Mouse (Mus musculus): Measurements from ENCODE around the gene Brd1. TPM values are rescaled to one million over a fixed set of nuclear protein-coding genes. Genes with fewer than 3 reads are reported as not detected.
"Not testable (repeated sequence)": the region's sequence is repeated elsewhere in the genome, so short reads cannot be mapped to it uniquely, and the experiment has no call there.

Brd1 gene
- polyA plus RNA-seq, 1 experiment from 2014 or later: 16.9 TPM

DNA sequence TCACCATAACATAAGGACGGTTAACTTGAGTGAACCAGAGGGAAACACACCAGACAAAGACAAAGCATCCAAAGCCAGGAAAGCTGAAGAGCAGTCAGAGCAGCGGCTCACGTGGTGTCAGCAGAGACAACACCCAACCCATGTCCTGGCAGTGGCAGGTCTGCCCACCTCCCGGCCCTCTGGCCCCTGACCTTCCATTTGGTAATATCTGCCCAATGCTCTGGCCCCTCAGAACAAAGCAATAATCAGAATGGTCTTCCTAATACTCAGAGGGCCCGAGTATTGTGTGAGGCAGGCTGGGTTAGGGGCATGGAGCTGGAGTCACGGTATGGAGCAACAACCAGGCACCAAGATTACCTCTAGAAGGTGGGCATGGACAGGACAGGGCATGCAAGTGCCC lies 10.8 kb downstream of the Brd1 start:
- Histone ChIP-seq H3K9me3 (no peaks in the 10 kb centered on the region), H3K4me1 (replicated peaks) (no peaks in the 10 kb centered on the region), H3K4me3 (no peak overlapping the region), H3K27ac (no peak overlapping the region), H3K36me3 (peaks cover 93% of the 10 kb centered on the region), H3K27me3 (ENCODE audit: insufficient read depth, poor library complexity, severe bottlenecking) (no peaks in the 10 kb centered on the region)
- no peak for DNase-seq (ENCODE audit: low spot score)
- 92% methylated on average over 6 of the region's 6 CpGs for WGBS

GRCm38 (mm10) chr15:88717239-88717638 lies 16.8 kb downstream of the Brd1 start:
- H3K36me3 ChIP-seq: peaks cover 98% of the 10 kb centered on the region
- H3K4me1 ChIP-seq (replicated peaks): no peaks in the 10 kb centered on the region
- H3K4me3 ChIP-seq: no peak overlapping the region
- H3K27me3 ChIP-seq (ENCODE audit: insufficient read depth, poor library complexity, severe bottlenecking): no peaks in the 10 kb centered on the region
- H3K9me3 ChIP-seq: no peaks in the 10 kb centered on the region
- no peak for DNase-seq (ENCODE audit: low spot score)
- WGBS: 71% methylated on average over 9 of the region's 9 CpGs
- H3K27ac ChIP-seq: no peak overlapping the region

DNA sequence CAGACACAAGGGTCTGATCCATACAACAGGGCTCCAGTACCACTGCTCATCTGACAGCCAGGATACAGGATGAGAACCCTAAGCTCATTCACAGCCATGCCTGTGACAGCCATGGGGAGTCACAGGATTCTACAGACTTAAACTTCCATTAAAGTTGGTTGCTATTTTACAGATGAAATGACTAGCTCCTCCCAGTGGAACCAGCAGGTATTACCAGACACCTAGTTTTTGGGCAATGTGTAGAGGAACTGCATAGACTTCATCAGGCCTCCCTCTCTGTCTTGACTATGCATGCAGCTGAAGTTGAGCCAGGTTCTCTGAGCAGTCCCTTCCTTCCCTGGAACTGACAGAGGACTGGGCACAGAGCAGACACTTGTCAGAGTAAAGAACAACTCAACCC lies 17.7 kb downstream of the Brd1 start:
- Histone ChIP-seq H3K36me3 (peaks cover 98% of the 10 kb centered on the region), H3K4me3 (no peak overlapping the region), H3K27me3 (ENCODE audit: insufficient read depth, poor library complexity, severe bottlenecking) (no peaks in the 10 kb centered on the region), H3K4me1 (replicated peaks) (no peaks in the 10 kb centered on the region), H3K9me3 (no peaks in the 10 kb centered on the region), H3K27ac (no peak overlapping the region)
- no peak for DNase-seq (ENCODE audit: low spot score)

- 94% methylated on average over 6 of the region's 6 CpGs for WGBS
- no peak overlapping the region for H3K4me3 ChIP-seq
- H3K36me3 ChIP-seq: peaks cover 100% of the 10 kb centered on the region
- H3K4me1 ChIP-seq (replicated peaks): peaks cover 6% of the 10 kb centered on the region; the same call in 1 of the 2 replicates
- H3K9me3 ChIP-seq: no peaks in the 10 kb centered on the region
- H3K27ac ChIP-seq: no peak overlapping the region
- no peaks in the 10 kb centered on the region for H3K27me3 ChIP-seq (ENCODE audit: insufficient read depth, poor library complexity, severe bottlenecking)
- no peak for DNase-seq (ENCODE audit: low spot score)
These were observed 19.9 kb downstream of the Brd1 start for GRCm38 (mm10) chr15:88714021-88714589.

- Histone ChIP-seq H3K9me3 (no peaks in the 10 kb centered on the region), H3K36me3 (peaks cover 100% of the 10 kb centered on the region), H3K27ac (no peak overlapping the region), H3K4me1 (replicated peaks) (peaks cover 6% of the 10 kb centered on the region; the same call in 1 of the 2 replicates), H3K4me3 (no peak overlapping the region), H3K27me3 (ENCODE audit: insufficient read depth, poor library complexity, severe bottlenecking) (no peaks in the 10 kb centered on the region)
- DNase-seq (ENCODE audit: low spot score): no peak
- whole genome bisulfite sequencing: 95% methylated on average over 15 of the region's 15 CpGs
These were observed 21.5 kb downstream of the Brd1 start for GRCm38 (mm10) chr15:88712501-88712900.

GRCm38 (mm10) chr15:88709878-88710277 lies 24.2 kb downstream of the Brd1 start:
- WGBS: 94% methylated on average over 5 of the region's 5 CpGs
- DNase-seq (ENCODE audit: low spot score): no peak
- H3K4me1 ChIP-seq (replicated peaks): peaks cover 6% of the 10 kb centered on the region; the same call in 1 of the 2 replicates
- peaks cover 100% of the 10 kb centered on the region for H3K36me3 ChIP-seq
- no peaks in the 10 kb centered on the region for H3K27me3 ChIP-seq (ENCODE audit: insufficient read depth, poor library complexity, severe bottlenecking)
- H3K27ac ChIP-seq: no peak overlapping the region
- H3K4me3 ChIP-seq: no peak overlapping the region
- no peaks in the 10 kb centered on the region for H3K9me3 ChIP-seq

GRCm38 (mm10) chr15:88708657-88709511 lies 25.1 kb downstream of the Brd1 start:
- Histone ChIP-seq H3K4me3 (no peak overlapping the region), H3K27ac (no peak overlapping the region), H3K36me3 (peaks cover 100% of the 10 kb centered on the region), H3K9me3 (no peaks in the 10 kb centered on the region), H3K27me3 (ENCODE audit: insufficient read depth, poor library complexity, severe bottlenecking) (no peaks in the 10 kb centered on the region), H3K4me1 (replicated peaks) (peaks cover 6% of the 10 kb centered on the region; the same call in 1 of the 2 replicates)
- DNase-seq (ENCODE audit: low spot score): no peak
- WGBS: 87% methylated on average over 13 of the region's 13 CpGs

GRCm38 (mm10) chr15:88708204-88708603 lies 25.8 kb downstream of the Brd1 start:
- no peaks in the 10 kb centered on the region for H3K27me3 ChIP-seq (ENCODE audit: insufficient read depth, poor library complexity, severe bottlenecking)
- H3K36me3 ChIP-seq: peaks cover 100% of the 10 kb centered on the region
- peaks cover 6% of the 10 kb centered on the region; the same call in 1 of the 2 replicates for H3K4me1 ChIP-seq (replicated peaks)
- WGBS: 93% methylated on average over 5 of the region's 5 CpGs
- no peak overlapping the region for H3K27ac ChIP-seq
- no peak overlapping the region for H3K4me3 ChIP-seq
- no peak for DNase-seq (ENCODE audit: low spot score)
- H3K9me3 ChIP-seq: no peaks in the 10 kb centered on the region

- not testable (repeated sequence) for DNase-seq (ENCODE audit: low spot score); H3K4me3 ChIP-seq; H3K9me3 ChIP-seq; H3K27ac ChIP-seq; H3K4me1 ChIP-seq (replicated peaks); H3K27me3 ChIP-seq (ENCODE audit: insufficient read depth, poor library complexity, severe bottlenecking)
- peaks cover 100% of the 10 kb centered on the region for H3K36me3 ChIP-seq
- WGBS: 83% methylated on average over 13 of the region's 13 CpGs
These were observed 27.0 kb downstream of the Brd1 start for GRCm38 (mm10) chr15:88706987-88707386.

- DNase-seq (ENCODE audit: low spot score): no peak
- H3K4me3 ChIP-seq: no peak overlapping the region
- WGBS: 94% methylated on average over 6 of the region's 6 CpGs
- no peaks in the 10 kb centered on the region for H3K27me3 ChIP-seq (ENCODE audit: insufficient read depth, poor library complexity, severe bottlenecking)
- peaks cover 6% of the 10 kb centered on the region; the same call in 1 of the 2 replicates for H3K4me1 ChIP-seq (replicated peaks)
- peaks cover 100% of the 10 kb centered on the region for H3K36me3 ChIP-seq
- no peak overlapping the region for H3K27ac ChIP-seq
- no peaks in the 10 kb centered on the region for H3K9me3 ChIP-seq
These were observed 27.7 kb downstream of the Brd1 start for GRCm38 (mm10) chr15:88706320-88706719.

GRCm38 (mm10) chr15:88704284-88704683 lies 29.7 kb downstream of the Brd1 start:
- 62% methylated on average over 1 of the region's 1 CpGs for WGBS
- H3K36me3 ChIP-seq: peaks cover 100% of the 10 kb centered on the region
- no peak overlapping the region for H3K4me3 ChIP-seq
- no peak for DNase-seq (ENCODE audit: low spot score)
- H3K9me3 ChIP-seq: no peaks in the 10 kb centered on the region
- H3K4me1 ChIP-seq (replicated peaks): peaks cover 2% of the 10 kb centered on the region; the same call in 1 of the 2 replicates
- H3K27me3 ChIP-seq (ENCODE audit: insufficient read depth, poor library complexity, severe bottlenecking): no peaks in the 10 kb centered on the region
- H3K27ac ChIP-seq: no peak overlapping the region

- WGBS: 66% methylated on average over 3 of the region's 3 CpGs
- no peak overlapping the region for H3K27ac ChIP-seq
- H3K9me3 ChIP-seq: no peaks in the 10 kb centered on the region
- no peaks in the 10 kb centered on the region for H3K27me3 ChIP-seq (ENCODE audit: insufficient read depth, poor library complexity, severe bottlenecking)
- peaks cover 100% of the 10 kb centered on the region for H3K36me3 ChIP-seq
- no peak for DNase-seq (ENCODE audit: low spot score)
- H3K4me3 ChIP-seq: no peak overlapping the region
- no peaks in the 10 kb centered on the region for H3K4me1 ChIP-seq (replicated peaks)
These were observed 31.5 kb downstream of the Brd1 start for GRCm38 (mm10) chr15:88702501-88702900.

GRCm38 (mm10) chr15:88700759-88701158 lies 33.3 kb downstream of the Brd1 start:
- Histone ChIP-seq H3K4me3 (no peak overlapping the region), H3K27ac (no peak overlapping the region), H3K27me3 (ENCODE audit: insufficient read depth, poor library complexity, severe bottlenecking) (no peaks in the 10 kb centered on the region), H3K36me3 (peaks cover 100% of the 10 kb centered on the region), H3K9me3 (no peaks in the 10 kb centered on the region), H3K4me1 (replicated peaks) (no peaks in the 10 kb centered on the region)
- DNase-seq (ENCODE audit: low spot score): no peak
- WGBS: 95% methylated on average over 18 of the region's 18 CpGs
